ENCODE assay signal across 34 mouse cellular contexts in genomic region chr3:90280708-90281107, GRCm38 (mm10). TPM values are rescaled to one million over a fixed set of nuclear protein-coding genes. Genes with fewer than 3 reads are reported as not detected.
DNase-seq lines count a peak whose midpoint lies in the region; ATAC-seq and TF ChIP-seq lines count a peak whose summit lies in the region.
"Had no signal": no experiment of that assay in that cellular context is flagged by ENCODE, and none has a peak within 500 bp of the region (broad histone marks: within the 10 kb centered on the region; RNA-seq: fewer than 3 reads in every experiment).

No protein-coding gene starts in this region.

- H3K9me3 ChIP-seq in heart, embryonic 10.5 days = no peaks in the 10 kb centered on the region
- no peaks in the 10 kb centered on the region for H3K9me3 ChIP-seq in lung, postnatal 0 days (ENCODE audit: low read length)
- H3K9me3 ChIP-seq: embryonic facial prominence, embryonic 13.5 days; forebrain, embryonic 10.5 days; forebrain, embryonic 15.5 days; G1E; heart, embryonic 12.5 days; hindbrain, embryonic 13.5 days; midbrain, embryonic 10.5 days; neural tube, embryonic 12.5 days had no signal

- no peaks in the 10 kb centered on the region for H3K27me3 ChIP-seq in heart, embryonic 10.5 days (ENCODE audit: insufficient read depth, poor library complexity, severe bottlenecking)
- no peaks in the 10 kb centered on the region for H3K27me3 ChIP-seq in heart, adult 2 months (ENCODE audit: control insufficient read depth, insufficient read depth, low read length)
- H3K27me3 ChIP-seq in lung, postnatal 0 days (replicated peaks; ENCODE audit: insufficient read depth, low read length) = no peaks in the 10 kb centered on the region
- H3K27me3 ChIP-seq: embryonic facial prominence, embryonic 13.5 days; forebrain, embryonic 15.5 days; heart, embryonic 12.5 days; hindbrain, embryonic 13.5 days; neural tube, embryonic 12.5 days had no signal

- no peak for TF ChIP-seq EP300 in heart, adult 2 months (IDR thresholded peaks at IDR 0.05; ENCODE audit: insufficient read depth, low read depth, low read length)
- TF ChIP-seq EP300 in lung, postnatal 0 days (IDR thresholded peaks at IDR 0.05) = no peak

- H3K4me3 ChIP-seq in heart, embryonic 10.5 days = no peak overlapping the region
- H3K4me3 ChIP-seq in heart, adult 2 months = no peak overlapping the region
- H3K4me3 ChIP-seq in lung, postnatal 0 days (ENCODE audit: low read depth, low read length) = no peak overlapping the region
- H3K4me3 ChIP-seq in olfactory bulb, adult 2 months (ENCODE audit: insufficient read depth, low read depth, low read length) = no peak overlapping the region
- H3K4me3 ChIP-seq: embryonic facial prominence, embryonic 13.5 days; forebrain, embryonic 10.5 days; forebrain, embryonic 15.5 days; heart, embryonic 12.5 days; hindbrain, embryonic 13.5 days; midbrain, embryonic 10.5 days; myocyte; neural tube, embryonic 12.5 days had no signal

- 88% methylated on average over 9 of the region's 9 CpGs for WGBS in heart, embryonic 10.5 days
- 90% methylated on average over 9 of the region's 9 CpGs for WGBS in heart, adult 2 months
- 83% methylated on average over 9 of the region's 9 CpGs for WGBS in lung, postnatal 0 days
- 78% methylated on average over 9 of the region's 9 CpGs for WGBS in olfactory bulb, adult 2 months

- no peak overlapping the region for H3K4me2 ChIP-seq in lung, postnatal 0 days (replicated peaks; ENCODE audit: low read depth, low read length)
- H3K4me2 ChIP-seq: embryonic facial prominence, embryonic 13.5 days; forebrain, embryonic 15.5 days; heart, embryonic 12.5 days; hindbrain, embryonic 13.5 days; neural tube, embryonic 12.5 days had no signal

- no peak overlapping the region for H3K9ac ChIP-seq in heart, adult 2 months (ENCODE audit: low read depth, low read length)
- H3K9ac ChIP-seq in lung, postnatal 0 days (replicated peaks; ENCODE audit: low read depth) = no peak overlapping the region
- H3K9ac ChIP-seq: embryonic facial prominence, embryonic 13.5 days; forebrain, embryonic 15.5 days; heart, embryonic 12.5 days; hindbrain, embryonic 13.5 days; liver, embryonic 14.5 days; neural tube, embryonic 12.5 days had no signal

- ATAC-seq in lung, postnatal 0 days = no peak
- ATAC-seq: forebrain, embryonic 15.5 days; intestine, embryonic 16.5 days; midbrain, embryonic 16.5 days had no signal

- DNase-seq in cerebellum, adult 11-12 months = peak; percentile 27
- no peak for DNase-seq in cerebellum, postnatal 25 days
- DNase-seq in heart, embryonic 10.5 days (ENCODE audit: low spot score) = peak; percentile 52
- no peak for DNase-seq in heart, adult 2 months
- no peak for DNase-seq in lung, postnatal 0 days (ENCODE audit: low spot score)
- no peak for DNase-seq in lung, postnatal 10 days
- DNase-seq in thymus, postnatal 10 days (ENCODE audit: low spot score in 2 of 2) = no peak
- DNase-seq: adrenal gland, postnatal 10 days; cerebellum, adult 11 months; cerebellum, postnatal 36 days; gastrocnemius, postnatal 10 days; heart, postnatal 4 days; kidney, adult 8-10 months; kidney, postnatal 4 days; liver; lung, adult 2 months; right cerebral cortex, postnatal 14 days; thymus, adult 18-20 months; thymus, postnatal 36 days had no signal

- no peak overlapping the region for H3K27ac ChIP-seq in heart, embryonic 10.5 days
- H3K27ac ChIP-seq in heart, adult 2 months = no peak overlapping the region
- peak overlapping the region; percentile 51; the same call in 1 of the 2 replicates for H3K27ac ChIP-seq in lung, postnatal 0 days (ENCODE audit: low read length)
- H3K27ac ChIP-seq in olfactory bulb, adult 2 months (ENCODE audit: insufficient read depth, low read depth, low read length) = peak overlapping the region; percentile 56; the same call in 1 of the 2 replicates
- H3K27ac ChIP-seq: embryonic facial prominence, embryonic 13.5 days; forebrain, embryonic 10.5 days; forebrain, embryonic 15.5 days; hindbrain, embryonic 13.5 days; kidney, postnatal 0 days; liver, embryonic 14.5 days; midbrain, embryonic 10.5 days; neural tube, embryonic 12.5 days had no signal

- H3K79me2 ChIP-seq in heart, adult 2 months (replicated peaks; ENCODE audit: control insufficient read depth, insufficient read depth, low read length) = no peaks in the 10 kb centered on the region

- H3K36me3 ChIP-seq in heart, embryonic 10.5 days = peaks cover 51% of the 10 kb centered on the region
- H3K36me3 ChIP-seq in heart, adult 2 months (ENCODE audit: control insufficient read depth, insufficient read depth, low read length) = no peaks in the 10 kb centered on the region
- no peaks in the 10 kb centered on the region for H3K36me3 ChIP-seq in lung, postnatal 0 days (ENCODE audit: insufficient read depth, low read length)

- H3K4me1 ChIP-seq in heart, embryonic 10.5 days = peaks cover 10% of the 10 kb centered on the region; the same call in 1 of the 2 replicates
- no peaks in the 10 kb centered on the region for H3K4me1 ChIP-seq in heart, adult 2 months (ENCODE audit: control insufficient read depth, insufficient read depth, low read length)
- no peaks in the 10 kb centered on the region; the same call in 1 of the 2 replicates for H3K4me1 ChIP-seq in lung, postnatal 0 days (ENCODE audit: insufficient read depth, low read depth, low read length)
- no peaks in the 10 kb centered on the region for H3K4me1 ChIP-seq in olfactory bulb, adult 2 months (ENCODE audit: control insufficient read depth, insufficient read depth, low read length)
- H3K4me1 ChIP-seq: embryonic facial prominence, embryonic 13.5 days; forebrain, embryonic 15.5 days; hindbrain, embryonic 13.5 days; midbrain, embryonic 10.5 days; neural tube, embryonic 12.5 days had no signal

- intact Hi-C loops in heart, adult 2 months (cut with DNase I) = no loop called here

- no peak for TF ChIP-seq CTCF in heart, adult 2 months (IDR thresholded peaks at IDR 0.05)
- TF ChIP-seq CTCF in lung, postnatal 0 days (IDR thresholded peaks at IDR 0.05) = no peak
- no peak for TF ChIP-seq CTCF in olfactory bulb, adult 2 months (IDR thresholded peaks at IDR 0.05; ENCODE audit: insufficient read depth, low read depth, low read length)

- TF ChIP-seq POLR2A in heart, adult 2 months (IDR thresholded peaks at IDR 0.05; ENCODE audit: insufficient read depth, low read depth, low read length) = no peak
- TF ChIP-seq POLR2A in olfactory bulb, adult 2 months (IDR thresholded peaks at IDR 0.05; ENCODE audit: insufficient read depth, low read depth, low read length) = no peak

RNA-seq across cellular contexts. Expression of gene Gatad2b, which starts 12.3 kb away (rescaled TPM):
- polyA plus RNA-seq in heart, embryonic 10.5 days (2016; fragmentation: Nextera tagmentation; extraction: Ambion mirVana) = 10.6 and 11.8 TPM in 2 replicates
- 10 to 100 TPM; 40.0 to 45.3 TPM for total RNA-seq in heart, adult 2 months (2021)
- polyA plus RNA-seq in heart, adult 2 months (2012; rRNA removed) = 17.7 and 21.0 TPM in 2 replicates
- polyA plus RNA-seq in lung, postnatal 0 days (2015; fragmentation: Nextera tagmentation; extraction: Ambion mirVana) = 9.2 and 10.1 TPM in 2 replicates
- polyA plus RNA-seq in olfactory bulb, adult 2 months (2012; ENCODE audit: insufficient read depth, insufficient read length, low replicate concordance, missing spikeins) = 118 TPM in 1 of 2 replicates, not detected in the other

RNA-seq across cellular contexts. Expression of gene Dennd4b, which starts 15.7 kb away (rescaled TPM):
- polyA plus RNA-seq in heart, embryonic 10.5 days (2016; fragmentation: Nextera tagmentation; extraction: Ambion mirVana) = 4.6 and 7.0 TPM in 2 replicates
- 10 to 100 TPM; 35.7 to 36.5 TPM for total RNA-seq in heart, adult 2 months (2021)
- polyA plus RNA-seq in heart, adult 2 months (2012; rRNA removed) = 45.6 and 45.9 TPM in 2 replicates
- 2.3 and 2.7 TPM in 2 replicates for polyA plus RNA-seq in lung, postnatal 0 days (2015; fragmentation: Nextera tagmentation; extraction: Ambion mirVana)
- not detected in 2 replicates for polyA plus RNA-seq in olfactory bulb, adult 2 months (2012; ENCODE audit: insufficient read depth, insufficient read length, low replicate concordance, missing spikeins)

RNA-seq across cellular contexts. Expression of gene Crtc2, which starts 26.7 kb away (rescaled TPM):
- polyA plus RNA-seq in heart, embryonic 10.5 days (2016; fragmentation: Nextera tagmentation; extraction: Ambion mirVana) = 14.4 and 21.6 TPM in 2 replicates
- 10 to 100 TPM; 16.6 to 17.1 TPM for total RNA-seq in heart, adult 2 months (2021)
- 32.9 and 33.7 TPM in 2 replicates for polyA plus RNA-seq in heart, adult 2 months (2012; rRNA removed)
- polyA plus RNA-seq in lung, postnatal 0 days (2015; fragmentation: Nextera tagmentation; extraction: Ambion mirVana) = 11.9 and 16.2 TPM in 2 replicates
- not detected in 2 replicates for polyA plus RNA-seq in olfactory bulb, adult 2 months (2012; ENCODE audit: insufficient read depth, insufficient read length, low replicate concordance, missing spikeins)

RNA-seq across cellular contexts. Expression of gene Slc39a1, which starts 32.7 kb away (rescaled TPM):
- polyA plus RNA-seq in heart, embryonic 10.5 days (2016; fragmentation: Nextera tagmentation; extraction: Ambion mirVana) = 51.3 and 79.6 TPM in 2 replicates
- 10 to 100 TPM; 67.6 to 75.5 TPM for total RNA-seq in heart, adult 2 months (2021)
- polyA plus RNA-seq in heart, adult 2 months (2012; rRNA removed) = 57.3 and 83.7 TPM in 2 replicates
- polyA plus RNA-seq in lung, postnatal 0 days (2015; fragmentation: Nextera tagmentation; extraction: Ambion mirVana) = 143 and 152 TPM in 2 replicates
- not detected in 2 replicates for polyA plus RNA-seq in olfactory bulb, adult 2 months (2012; ENCODE audit: insufficient read depth, insufficient read length, low replicate concordance, missing spikeins)

RNA-seq across cellular contexts. Expression of gene Creb3l4, which starts 37.4 kb away (rescaled TPM):
- 2.1 and 2.2 TPM in 2 replicates for polyA plus RNA-seq in heart, embryonic 10.5 days (2016; fragmentation: Nextera tagmentation; extraction: Ambion mirVana)
- under 1 TPM; 0.14 to 0.16 TPM for total RNA-seq in heart, adult 2 months (2021)
- polyA plus RNA-seq in heart, adult 2 months (2012; rRNA removed) = 0.53 and 0.55 TPM in 2 replicates
- polyA plus RNA-seq in lung, postnatal 0 days (2015; fragmentation: Nextera tagmentation; extraction: Ambion mirVana) = 2.4 and 2.8 TPM in 2 replicates
- not detected in 2 replicates for polyA plus RNA-seq in olfactory bulb, adult 2 months (2012; ENCODE audit: insufficient read depth, insufficient read length, low replicate concordance, missing spikeins)
- total RNA-seq: layer of hippocampus, postnatal 25 days had no signal
- polyA plus RNA-seq: G1E had no signal

Comparison
In these comparisons a context has a peak if more than half of its experiments do, and no peak if none do; other contexts are left out.
1. DNase-seq: peak in cerebellum, adult 11-12 months (single experiment) and heart, embryonic 10.5 days (single experiment); none in cerebellum, postnatal 25 days (0 of 2), heart, adult 2 months (0 of 2), lung, postnatal 0 days (single experiment), lung, postnatal 10 days (single experiment) and thymus, postnatal 10 days (0 of 2).
2. H3K27ac ChIP-seq: peak in lung, postnatal 0 days (single experiment) and olfactory bulb, adult 2 months (single experiment); none in heart, embryonic 10.5 days (single experiment) and heart, adult 2 months (single experiment).
3. RNA of gene Crtc2, which starts 26.7 kb away (polyA plus RNA-seq): 32.9 to 33.7 TPM in heart, adult 2 months, 14.4 to 21.6 TPM in heart, embryonic 10.5 days and 11.9 to 16.2 TPM in lung, postnatal 0 days; not detected in olfactory bulb, adult 2 months; every median in the first group is over 10 times any median in the second.